Mouse (Mus musculus): ENCODE measurements around the gene Lta.

Lta gene

GRCm38 (mm10) chr17:35187959-35188610 lies 17.1 kb downstream of the Lta start, which contains the start of gene Lst1:
Gene Lst1, minus strand, starts transcription at chr17:35188439.
- in situ Hi-C loops (cut with MboI, MseI): no loop called here

GRCm38 (mm10) chr17:35187345-35187744 lies 17.8 kb downstream of the Lta start:
- in situ Hi-C loops (cut with MboI, MseI): no loop called here

- in situ Hi-C loops (cut with MboI, MseI): no loop called here
Observed at GRCm38 (mm10) chr17:35186681-35187080, 18.5 kb downstream of the Lta start.

- in situ Hi-C loops (cut with MboI, MseI): no loop called here
Observed at GRCm38 (mm10) chr17:35185639-35186611, 19.2 kb downstream of the Lta start.

- in situ Hi-C loops (cut with MboI, MseI): no loop called here
Observed at GRCm38 (mm10) chr17:35180093-35180492, 25.1 kb downstream of the Lta start.

GRCm38 (mm10) chr17:35178528-35178927 lies 26.6 kb downstream of the Lta start:
- in situ Hi-C loops (cut with MboI, MseI): no loop called here

GRCm38 (mm10) chr17:35175968-35176367 lies 29.2 kb downstream of the Lta start, which contains the start of gene Aif1:
Gene Aif1, minus strand, starts transcription at chr17:35176068.
- in situ Hi-C loops (cut with MboI, MseI): no loop called here

- in situ Hi-C loops (cut with MboI, MseI): no loop called here
Observed at GRCm38 (mm10) chr17:35175382-35175781, 29.8 kb downstream of the Lta start.

- in situ Hi-C loops (cut with MboI, MseI): loop anchor here (5.0 kb wide), 1 partner anchor 58 kb away; the partner anchor contains the start of gene Atp6v1g2
Observed at GRCm38 (mm10) chr17:35174201-35174977, 30.8 kb downstream of the Lta start.

- in situ Hi-C loops (cut with MboI, MseI): loop anchor here (5.0 kb wide), 1 partner anchor 59 kb away; the partner anchor contains the start of gene Atp6v1g2
Observed at GRCm38 (mm10) chr17:35173329-35173728, 31.8 kb downstream of the Lta start.

GRCm38 (mm10) chr17:35172445-35173234 lies 32.5 kb downstream of the Lta start:
- in situ Hi-C loops (cut with MboI, MseI): loop anchor here (5.0 kb wide), 1 partner anchor 60 kb away; the partner anchor contains the start of gene Atp6v1g2

- in situ Hi-C loops (cut with MboI, MseI): no loop called here
Observed at GRCm38 (mm10) chr17:35168541-35169207, 36.5 kb downstream of the Lta start.

GRCm38 (mm10) chr17:35167794-35168193 lies 37.4 kb downstream of the Lta start:
- in situ Hi-C loops (cut with MboI, MseI): no loop called here

GRCm38 (mm10) chr17:35166352-35167035 lies 38.7 kb downstream of the Lta start:
- in situ Hi-C loops (cut with MboI, MseI): no loop called here

GRCm38 (mm10) chr17:35165451-35166155 lies 39.5 kb downstream of the Lta start:
- in situ Hi-C loops (cut with MboI, MseI): no loop called here

- in situ Hi-C loops (cut with MboI, MseI): no loop called here
Observed at GRCm38 (mm10) chr17:35164568-35165450, 40.3 kb downstream of the Lta start, which contains the start of gene Prrc2a. Gene Prrc2a, minus strand, starts transcription at chr17:35164897.

- in situ Hi-C loops (cut with MboI, MseI): no loop called here
Observed at GRCm38 (mm10) chr17:35164218-35164567, 41.0 kb downstream of the Lta start.
